Mouse (Mus musculus): ENCODE data around the gene Lrig1.
A peak's percentile ranks its signal among the peaks of the same experiment; 100 is the strongest.

- TF ChIP-seq ZMIZ1 (IDR thresholded peaks at IDR 0.05; ENCODE audit: low read depth, low read length) (no peak), POLR2A (IDR thresholded peaks at IDR 0.05; ENCODE audit: control insufficient read depth in 1 of 2, insufficient read depth in 1 of 2, low read depth in 1 of 2, low read length in 2 of 2, poor library complexity in 1 of 2) (no peak), E2F4 (IDR thresholded peaks at IDR 0.05; ENCODE audit: borderline replicate concordance, low read depth, low read length) (no peak), EP300 (IDR thresholded peaks at IDR 0.05; ENCODE audit: low read depth in 1 of 2, low read length in 2 of 2) (no peak), CTCF (IDR thresholded peaks at IDR 0.05 in 2 of 3, conservative IDR thresholded peaks at IDR 0.05 in 1 of 3; ENCODE audit: control insufficient read depth in 1 of 3, insufficient read depth in 1 of 3, low read depth in 2 of 3, low read length in 3 of 3, poor library complexity in 1 of 3, severe bottlenecking in 1 of 3) (no peak), USF1 (IDR thresholded peaks at IDR 0.05; ENCODE audit: low read depth, low read length) (no peak), NRF1 (IDR thresholded peaks at IDR 0.05; ENCODE audit: insufficient read depth, low read depth, low read length, poor library complexity, severe bottlenecking) (no peak), ETS1 (IDR thresholded peaks at IDR 0.05; ENCODE audit: low read depth, low read length) (no peak), MAFK (IDR thresholded peaks at IDR 0.05; ENCODE audit: borderline replicate concordance, low read depth, low read length) (no peak), MAX (IDR thresholded peaks at IDR 0.05; ENCODE audit: low read length) (no peak), RAD21 (IDR thresholded peaks at IDR 0.05; ENCODE audit: low read depth, low read length) (no peak), ZKSCAN1 (IDR thresholded peaks at IDR 0.05; ENCODE audit: low read depth, low read length) (peak; percentile 20; the same call in 1 of the 2 replicates), POLR2AphosphoS2 (IDR thresholded peaks at IDR 0.05; ENCODE audit: low read length) (no peak), JUND (IDR thresholded peaks at IDR 0.05; ENCODE audit: low read depth, low read length) (no peak)
Observed at GRCm38 (mm10) chr6:94596051-94596760, 103.8 kb downstream of the Lrig1 start.
